Mouse (Mus musculus) hindbrain, embryonic 13.5 days (tissue): ENCODE measurements around the gene Pkd1l1. TPM values are rescaled to one million over a fixed set of nuclear protein-coding genes. Genes with fewer than 3 reads are reported as not detected.

Experiments used
- ATAC-seq: fragments of 200-750 bp; cut with Nextera tagmentation; 2 replicates; pipeline ENCODE4 v1.8.0; 2017; ENCODE audit warnings: moderate TSS enrichment; ENCODE audit not compliant: low FRiP score
- H3K27ac ChIP-seq: fragments of 300-500 bp; sonication (generic); 2 replicates; pipeline ENCODE4 v1.5.1; 2015; ENCODE audit warnings: inconsistent platforms, mild to moderate bottlenecking, moderate library complexity
- H3K27me3 ChIP-seq: fragments of 300-500 bp; sonication (generic); 2 replicates; pipeline ENCODE4 v1.6.1; 2015; ENCODE audit warnings: mild to moderate bottlenecking, inconsistent platforms
- H3K36me3 ChIP-seq: fragments of 300-500 bp; sonication (generic); 2 replicates; pipeline ENCODE4 v1.6.1; 2015; ENCODE audit warnings: mild to moderate bottlenecking, inconsistent platforms
- H3K4me1 ChIP-seq: fragments of 300-500 bp; sonication (generic); replicated peaks from 2 replicates; pipeline ENCODE4 v1.6.1; 2015; ENCODE audit warnings: inconsistent platforms
- H3K4me2 ChIP-seq: fragments of 300-500 bp; sonication (generic); 2 replicates; pipeline ENCODE4 v1.6.1; 2015; ENCODE audit warnings: inconsistent platforms, mild to moderate bottlenecking, moderate library complexity
- H3K4me3 ChIP-seq: fragments of 300-500 bp; sonication (generic); 2 replicates; pipeline ENCODE4 v1.5.1; 2015; ENCODE audit warnings: mild to moderate bottlenecking, inconsistent platforms
- H3K9ac ChIP-seq: fragments of 300-500 bp; sonication (generic); 2 replicates; pipeline ENCODE4 v1.6.1; 2015; ENCODE audit warnings: mild to moderate bottlenecking, inconsistent platforms
- H3K9me3 ChIP-seq: fragments of 300-500 bp; sonication (generic); 2 replicates; pipeline ENCODE4 v1.6.1; 2016; ENCODE audit warnings: inconsistent platforms
- WGBS: fragments of 180-500 bp; shearing (Covaris S2); methylation state at CpG from one replicate; pipeline ENCODE4 v1.1.7; 2015; 5-methylcytosine and 5-hydroxymethylcytosine counted together
- polyA plus RNA-seq: library from polyadenylated mRNA; unstranded; fragments of >200 nt; fragmentation: Nextera tagmentation; extraction: Ambion mirVana; gene quantifications from 2 replicates; pipeline ENCODE4 v1.2.1, GENCODE M21; 2015

Pkd1l1 gene
- polyA plus RNA-seq, 1 experiment from 2014 or later: 0.08 TPM

DNA sequence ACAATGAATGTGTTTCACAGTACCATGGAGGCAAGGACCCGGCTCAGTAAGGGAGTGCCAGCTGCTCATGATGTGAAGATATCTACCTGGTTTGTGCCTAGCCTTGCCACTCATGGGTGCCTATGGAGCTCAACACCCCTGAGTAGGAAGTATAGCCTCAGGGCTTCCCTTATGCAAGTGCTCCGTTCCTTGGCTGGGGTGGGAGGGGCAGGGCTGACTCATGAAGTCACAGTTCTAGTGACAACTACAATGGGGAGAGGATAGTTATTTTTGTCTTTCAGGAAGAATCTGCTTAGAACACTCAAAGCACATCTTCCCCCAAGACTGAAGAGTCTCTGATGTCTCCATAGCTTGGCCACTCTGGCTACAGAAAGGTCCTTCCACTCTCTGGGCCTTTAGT, 125.4 kb downstream of the Pkd1l1 start:
- no peak overlapping the region for H3K4me2 ChIP-seq
- H3K9me3 ChIP-seq: no peaks in the 10 kb centered on the region
- no peak overlapping the region for H3K27ac ChIP-seq
- no peaks in the 10 kb centered on the region for H3K36me3 ChIP-seq
- no peak for ATAC-seq
- no peak overlapping the region for H3K4me3 ChIP-seq
- no peak overlapping the region for H3K9ac ChIP-seq
- no peaks in the 10 kb centered on the region for H3K27me3 ChIP-seq
- 96% methylated on average over 2 of the region's 2 CpGs for WGBS
- no peaks in the 10 kb centered on the region for H3K4me1 ChIP-seq

DNA sequence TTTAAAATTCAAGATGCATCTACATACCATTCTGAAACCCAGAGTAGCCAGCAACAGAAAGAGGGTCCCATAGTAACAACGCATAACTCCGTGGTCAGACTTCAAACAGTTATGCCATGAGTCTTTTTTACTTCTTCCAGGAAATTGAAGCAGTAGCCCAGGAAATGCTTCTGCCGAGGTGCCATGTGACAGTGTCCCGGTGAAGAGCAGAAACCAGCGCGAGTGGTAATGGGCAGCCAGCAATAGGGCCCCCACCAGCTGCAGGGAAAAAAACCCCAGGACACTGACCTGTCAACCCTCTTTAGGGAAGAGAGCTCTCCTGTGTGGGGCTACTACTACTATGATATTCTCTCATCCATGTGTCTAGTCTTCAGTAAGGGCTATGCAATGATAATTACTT, 136.9 kb downstream of the Pkd1l1 start:
- Histone ChIP-seq H3K4me1 (no peaks in the 10 kb centered on the region), H3K4me3 (no peak overlapping the region), H3K9ac (no peak overlapping the region), H3K9me3 (no peaks in the 10 kb centered on the region), H3K27me3 (no peaks in the 10 kb centered on the region), H3K27ac (no peak overlapping the region), H3K36me3 (no peaks in the 10 kb centered on the region), H3K4me2 (no peak overlapping the region)
- ATAC-seq: no peak
- WGBS: 94% methylated on average over 6 of the region's 6 CpGs

DNA sequence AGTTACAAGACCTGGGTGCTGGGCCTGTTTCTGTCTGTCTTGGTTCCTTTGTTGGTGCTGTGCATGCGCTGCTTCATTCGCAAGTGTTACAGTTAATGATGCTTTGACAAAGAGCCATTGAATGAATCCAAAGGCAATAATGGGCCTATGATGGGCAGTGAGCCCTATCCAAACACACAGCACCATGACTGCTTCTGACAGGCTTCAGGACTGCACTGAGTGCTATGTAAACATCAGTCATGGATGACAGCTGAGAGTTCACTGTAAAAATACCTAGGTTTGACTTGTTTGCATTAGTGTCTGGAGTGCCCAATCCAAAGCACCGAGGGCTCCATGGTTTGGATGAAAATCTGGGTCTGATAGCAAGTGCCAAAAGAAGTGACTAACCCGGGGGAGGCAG, 138.9 kb downstream of the Pkd1l1 start:
- no peaks in the 10 kb centered on the region for H3K9me3 ChIP-seq
- WGBS: 79% methylated on average over 4 of the region's 4 CpGs
- no peaks in the 10 kb centered on the region for H3K4me1 ChIP-seq
- no peak overlapping the region for H3K4me3 ChIP-seq
- H3K27me3 ChIP-seq: no peaks in the 10 kb centered on the region
- H3K4me2 ChIP-seq: no peak overlapping the region
- H3K36me3 ChIP-seq: no peaks in the 10 kb centered on the region
- H3K27ac ChIP-seq: no peak overlapping the region
- no peak overlapping the region for H3K9ac ChIP-seq
- no peak for ATAC-seq

DNA sequence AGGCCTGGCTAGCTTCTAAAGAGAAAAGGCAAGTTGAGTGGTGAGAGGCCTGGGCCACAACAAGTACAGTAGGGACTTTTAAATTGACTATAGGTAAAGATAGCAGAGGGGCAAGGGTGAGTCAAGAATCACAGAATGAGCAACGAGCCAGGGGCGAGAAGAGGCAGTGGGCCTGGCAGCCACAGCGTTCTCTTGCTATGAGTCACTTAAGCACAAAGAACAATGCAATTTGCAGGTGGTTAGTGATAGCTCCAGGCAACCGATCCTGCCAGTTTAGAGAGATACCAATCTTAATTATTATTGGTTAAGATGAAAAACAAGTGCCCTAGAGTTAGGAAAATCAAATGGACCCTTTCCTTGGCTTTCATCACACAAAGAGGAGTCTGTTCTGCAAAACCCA, 142.5 kb downstream of the Pkd1l1 start:
- Histone ChIP-seq H3K4me3 (no peak overlapping the region), H3K4me1 (no peaks in the 10 kb centered on the region), H3K9me3 (no peaks in the 10 kb centered on the region), H3K9ac (no peak overlapping the region), H3K36me3 (no peaks in the 10 kb centered on the region), H3K4me2 (no peak overlapping the region), H3K27me3 (no peaks in the 10 kb centered on the region), H3K27ac (no peak overlapping the region)
- WGBS: 78% methylated on average over 4 of the region's 4 CpGs
- no peak for ATAC-seq

DNA sequence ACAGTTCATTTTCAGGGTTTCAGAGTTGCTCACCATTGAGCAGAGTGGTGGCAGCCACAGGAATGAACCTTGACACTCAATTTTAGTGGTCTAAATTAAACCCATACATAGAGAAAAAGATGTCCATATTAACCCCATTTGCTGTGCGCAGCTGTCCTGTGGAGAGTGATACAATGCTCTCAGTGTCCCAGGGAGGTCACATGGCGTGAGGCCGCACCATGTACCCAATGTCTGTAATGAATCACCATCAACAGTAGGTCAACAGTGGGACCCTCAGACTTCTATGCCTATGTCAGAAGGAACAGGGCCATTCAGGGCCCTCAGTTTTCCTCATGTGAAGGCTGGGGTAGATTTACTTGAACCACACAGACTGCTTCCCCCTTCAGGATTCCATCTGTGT, 143.5 kb downstream of the Pkd1l1 start:
- ATAC-seq: no peak
- Histone ChIP-seq H3K27me3 (no peaks in the 10 kb centered on the region), H3K36me3 (no peaks in the 10 kb centered on the region), H3K4me3 (no peak overlapping the region), H3K27ac (no peak overlapping the region), H3K9me3 (no peaks in the 10 kb centered on the region), H3K9ac (no peak overlapping the region), H3K4me1 (no peaks in the 10 kb centered on the region), H3K4me2 (no peak overlapping the region)
- 64% methylated on average over 3 of the region's 3 CpGs for WGBS

DNA sequence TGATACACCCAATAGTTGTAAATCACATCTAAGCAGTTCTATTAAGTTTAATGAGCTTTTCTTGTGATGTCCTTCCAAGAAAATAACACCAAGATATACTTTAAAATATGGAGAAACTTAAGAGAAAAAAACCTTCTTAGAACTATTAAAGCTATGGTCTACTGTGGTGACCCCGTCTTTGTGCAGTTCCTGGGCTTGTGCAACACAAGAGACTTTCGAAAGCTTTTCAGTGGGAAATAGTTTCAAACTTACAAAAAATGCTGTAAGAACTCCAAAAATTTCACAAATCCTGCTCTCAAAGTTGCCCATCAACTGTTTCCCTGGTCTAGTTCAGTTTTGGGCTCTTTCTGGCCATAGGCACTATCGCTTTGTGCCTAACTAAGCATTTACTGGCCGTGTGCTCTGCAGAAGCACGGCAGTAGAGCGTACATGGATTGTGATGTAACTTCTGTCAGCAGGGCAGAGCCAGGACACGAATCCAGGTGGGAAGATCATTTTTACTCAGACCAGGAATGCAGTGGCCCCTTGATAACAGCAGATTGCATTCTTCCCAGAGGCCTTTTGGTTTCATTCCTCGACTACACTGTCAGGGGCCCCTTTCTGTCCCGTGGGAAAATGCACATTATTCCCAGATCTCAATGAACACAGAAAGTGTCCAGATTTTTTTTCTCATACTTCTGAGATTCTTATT, 144.1 kb downstream of the Pkd1l1 start:
- 85% methylated on average over 9 of the region's 9 CpGs for WGBS
- H3K4me1 ChIP-seq: no peaks in the 10 kb centered on the region
- no peak for ATAC-seq
- no peaks in the 10 kb centered on the region for H3K9me3 ChIP-seq
- no peak overlapping the region for H3K27ac ChIP-seq
- no peak overlapping the region for H3K9ac ChIP-seq
- no peak overlapping the region for H3K4me2 ChIP-seq
- H3K27me3 ChIP-seq: no peaks in the 10 kb centered on the region
- H3K4me3 ChIP-seq: no peak overlapping the region
- no peaks in the 10 kb centered on the region for H3K36me3 ChIP-seq

DNA sequence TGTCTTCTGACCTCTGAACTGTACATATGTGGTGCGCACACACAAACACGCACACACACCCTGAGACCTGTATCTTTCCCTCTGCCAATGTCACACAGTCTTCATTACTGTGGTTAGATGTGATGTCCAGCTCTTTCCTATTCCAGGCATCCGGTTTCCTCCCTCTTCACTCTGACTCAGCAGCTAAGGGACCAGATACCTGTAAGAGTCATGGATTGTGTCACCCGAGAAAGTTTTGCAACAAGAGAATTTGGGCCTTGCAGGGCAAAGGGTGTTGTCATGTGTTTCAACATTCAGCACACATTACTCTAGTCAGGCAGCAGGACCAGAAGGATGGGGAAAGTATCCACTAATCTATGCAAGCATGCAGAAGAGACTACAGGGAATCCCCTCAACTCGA, 146.5 kb downstream of the Pkd1l1 start:
- ATAC-seq: no peak
- no peaks in the 10 kb centered on the region for H3K9me3 ChIP-seq
- no peak overlapping the region for H3K4me2 ChIP-seq
- no peaks in the 10 kb centered on the region for H3K4me1 ChIP-seq
- 85% methylated on average over 5 of the region's 5 CpGs for WGBS
- H3K36me3 ChIP-seq: no peaks in the 10 kb centered on the region
- H3K9ac ChIP-seq: no peak overlapping the region
- no peak overlapping the region for H3K4me3 ChIP-seq
- no peak overlapping the region for H3K27ac ChIP-seq
- H3K27me3 ChIP-seq: no peaks in the 10 kb centered on the region

DNA sequence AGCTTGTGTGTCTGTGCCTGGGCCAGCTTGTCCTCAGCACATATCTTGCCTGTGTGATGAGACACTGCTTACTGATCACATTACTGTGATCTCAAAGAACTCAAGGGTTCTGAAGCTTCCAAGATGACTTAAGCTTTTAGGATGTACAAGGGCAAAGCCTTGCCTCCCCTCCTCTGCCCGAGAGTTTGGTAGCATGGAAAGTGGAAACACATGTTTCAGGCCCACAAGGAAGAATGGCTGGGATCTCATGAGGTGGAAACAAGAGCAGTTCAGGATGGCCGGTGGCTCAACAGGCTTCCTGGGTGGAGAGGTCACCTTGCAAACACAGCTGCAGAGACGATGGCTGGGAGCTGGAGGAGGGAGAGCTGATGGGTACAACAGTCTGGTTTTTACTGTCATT, 147.0 kb downstream of the Pkd1l1 start:
- Histone ChIP-seq H3K9me3 (no peaks in the 10 kb centered on the region), H3K36me3 (no peaks in the 10 kb centered on the region), H3K27ac (no peak overlapping the region), H3K9ac (no peak overlapping the region), H3K4me1 (no peaks in the 10 kb centered on the region), H3K4me3 (no peak overlapping the region), H3K4me2 (no peak overlapping the region), H3K27me3 (no peaks in the 10 kb centered on the region)
- 79% methylated on average over 3 of the region's 3 CpGs for WGBS
- ATAC-seq: no peak

DNA sequence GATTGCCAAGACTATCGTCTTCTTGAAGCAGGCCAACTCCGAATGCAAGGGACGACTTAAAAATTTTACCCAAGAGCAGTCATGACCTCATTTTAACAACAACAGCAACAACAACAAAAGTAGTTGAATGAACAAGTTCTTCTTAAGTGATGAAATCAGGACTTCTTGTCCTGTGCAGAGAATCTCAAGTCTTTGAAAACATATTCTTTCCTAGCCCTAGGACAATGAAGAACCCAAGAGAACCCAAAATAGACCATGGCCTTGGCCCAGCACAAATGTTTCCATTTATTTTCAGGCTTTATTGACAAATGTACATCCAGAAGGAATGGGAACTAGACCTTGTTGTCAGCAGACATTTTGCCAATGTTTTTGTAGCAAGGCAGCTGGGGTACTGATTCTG, 147.7 kb downstream of the Pkd1l1 start:
- 92% methylated on average over 3 of the region's 3 CpGs for WGBS
- H3K4me3 ChIP-seq: no peak overlapping the region
- H3K27me3 ChIP-seq: no peaks in the 10 kb centered on the region
- H3K27ac ChIP-seq: no peak overlapping the region
- H3K4me1 ChIP-seq: no peaks in the 10 kb centered on the region
- no peak overlapping the region for H3K4me2 ChIP-seq
- no peaks in the 10 kb centered on the region for H3K36me3 ChIP-seq
- no peak for ATAC-seq
- H3K9me3 ChIP-seq: no peaks in the 10 kb centered on the region
- H3K9ac ChIP-seq: no peak overlapping the region

DNA sequence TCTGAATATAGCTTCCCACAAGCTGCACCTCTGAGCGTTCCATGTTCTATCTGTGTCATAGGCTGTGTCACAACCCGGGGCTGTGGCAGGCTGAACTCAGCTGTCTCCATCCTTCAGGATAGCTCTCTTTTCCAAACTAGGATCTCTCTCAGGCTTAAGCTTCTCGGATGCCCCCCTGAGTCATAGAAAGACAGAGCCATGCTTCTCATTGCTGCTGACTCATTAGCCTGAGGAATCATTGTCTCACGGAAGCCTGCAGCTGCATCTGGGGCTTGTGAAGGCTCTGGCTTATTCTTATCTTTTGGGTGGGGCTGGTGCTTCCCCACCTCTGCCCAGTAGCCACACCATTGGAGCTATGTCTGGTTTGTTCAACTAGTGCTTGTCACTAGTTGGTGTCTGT, 151.7 kb downstream of the Pkd1l1 start:
- Histone ChIP-seq H3K9ac (no peak overlapping the region), H3K4me1 (no peaks in the 10 kb centered on the region; the same call in 1 of the 2 replicates), H3K4me2 (no peak overlapping the region), H3K36me3 (no peaks in the 10 kb centered on the region), H3K9me3 (no peaks in the 10 kb centered on the region), H3K4me3 (no peak overlapping the region), H3K27me3 (no peaks in the 10 kb centered on the region), H3K27ac (no peak overlapping the region)
- ATAC-seq: no peak
- 85% methylated on average over 4 of the region's 4 CpGs for WGBS

DNA sequence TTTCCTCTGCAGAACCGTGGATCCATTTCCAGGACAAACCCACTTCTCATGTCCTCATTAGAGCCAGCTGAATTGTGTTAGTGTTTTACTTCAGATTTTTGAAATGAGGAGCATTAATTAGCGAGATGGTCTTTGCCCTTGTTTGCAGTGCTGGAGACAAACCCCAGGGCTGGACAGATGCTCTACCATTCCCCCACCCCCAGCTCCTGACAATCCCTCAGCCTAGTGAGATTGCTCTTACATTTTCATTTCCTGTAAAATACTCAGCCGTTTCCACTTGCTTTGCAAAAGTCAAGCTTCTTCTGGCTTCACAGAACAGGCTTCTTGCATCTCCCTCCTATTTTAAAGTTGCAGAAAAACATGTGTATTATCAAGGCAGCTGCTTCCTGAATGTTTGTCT, 155.7 kb downstream of the Pkd1l1 start:
- H3K27me3 ChIP-seq: no peaks in the 10 kb centered on the region
- H3K27ac ChIP-seq: no peak overlapping the region
- no peak for ATAC-seq
- H3K4me2 ChIP-seq: no peak overlapping the region
- 73% methylated on average over 3 of the region's 3 CpGs for WGBS
- H3K9ac ChIP-seq: no peak overlapping the region
- H3K9me3 ChIP-seq: no peaks in the 10 kb centered on the region
- H3K4me3 ChIP-seq: no peak overlapping the region
- no peaks in the 10 kb centered on the region; the same call in 1 of the 2 replicates for H3K4me1 ChIP-seq
- no peaks in the 10 kb centered on the region for H3K36me3 ChIP-seq

DNA sequence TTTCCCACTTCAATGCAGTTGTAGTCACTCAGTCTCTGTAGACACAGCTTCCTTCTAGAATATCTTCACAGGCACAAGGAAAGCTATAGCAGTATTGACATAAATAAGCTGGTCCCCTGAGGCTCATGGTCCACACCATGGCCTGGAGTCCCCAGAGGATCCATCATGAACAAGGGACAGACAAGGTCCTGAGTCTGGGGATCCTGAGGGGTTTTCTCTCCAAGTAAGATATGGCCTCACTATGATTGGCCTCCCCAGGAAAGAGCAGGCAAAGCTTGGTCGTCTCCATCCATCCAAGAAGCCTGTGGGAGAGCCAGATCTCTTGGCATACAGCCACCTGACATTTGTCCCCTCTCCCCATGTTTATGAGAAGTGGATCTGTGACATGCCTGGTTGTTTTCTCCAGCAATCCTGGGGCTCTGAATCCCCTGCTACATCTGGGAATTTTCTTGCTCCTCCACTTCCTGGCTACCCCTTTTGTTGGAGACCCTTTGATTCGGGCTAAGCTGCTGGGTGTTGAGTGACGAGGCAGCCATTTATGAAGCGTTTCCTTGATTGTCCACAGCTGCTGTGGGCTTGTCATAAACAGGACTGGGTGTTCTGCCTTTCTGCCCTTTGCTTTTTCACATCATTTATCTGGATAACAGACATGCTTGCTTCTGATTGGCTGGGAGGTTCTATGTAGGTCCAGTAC, 158.8 kb downstream of the Pkd1l1 start:
- H3K27me3 ChIP-seq: no peaks in the 10 kb centered on the region
- H3K4me3 ChIP-seq: no peak overlapping the region
- H3K4me1 ChIP-seq: no peaks in the 10 kb centered on the region; the same call in 1 of the 2 replicates
- no peak overlapping the region for H3K27ac ChIP-seq
- WGBS: 67% methylated on average over 4 of the region's 4 CpGs
- no peaks in the 10 kb centered on the region for H3K36me3 ChIP-seq
- H3K9ac ChIP-seq: no peak overlapping the region
- no peak for ATAC-seq
- no peaks in the 10 kb centered on the region for H3K9me3 ChIP-seq
- no peak overlapping the region for H3K4me2 ChIP-seq

DNA sequence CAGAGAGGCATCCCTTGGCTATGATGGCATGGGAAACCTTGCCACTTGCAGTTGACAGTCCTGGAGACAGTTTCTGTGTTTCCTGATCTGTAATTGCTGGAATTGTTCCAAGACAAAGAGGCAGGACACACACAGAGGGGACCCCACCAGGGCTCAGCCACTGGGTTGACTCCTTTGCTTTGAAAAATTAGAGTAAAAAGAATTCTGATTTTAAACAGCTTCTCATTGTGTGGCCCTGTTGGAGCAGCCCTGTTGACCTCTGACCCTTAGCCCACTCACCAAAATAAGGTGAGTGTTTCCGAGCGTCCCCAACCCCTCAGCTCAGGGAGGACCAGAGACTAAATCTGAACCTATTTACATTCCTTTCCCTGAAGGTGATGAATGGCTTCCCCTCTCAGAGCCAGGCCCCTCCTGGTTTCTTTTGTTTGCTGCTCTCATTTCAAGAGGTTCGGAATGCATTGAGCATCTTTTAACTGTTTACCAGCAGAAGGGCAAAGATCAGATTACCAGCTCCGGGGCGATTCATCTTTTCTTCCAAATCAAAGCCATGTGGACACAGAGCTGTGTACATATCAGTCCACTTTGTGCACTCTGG, 161.5 kb downstream of the Pkd1l1 start:
- Histone ChIP-seq H3K4me2 (no peak overlapping the region), H3K36me3 (no peaks in the 10 kb centered on the region), H3K27ac (no peak overlapping the region), H3K9ac (no peak overlapping the region), H3K4me1 (no peaks in the 10 kb centered on the region), H3K4me3 (no peak overlapping the region), H3K9me3 (no peaks in the 10 kb centered on the region), H3K27me3 (no peaks in the 10 kb centered on the region)
- WGBS: 4% methylated on average over 5 of the region's 5 CpGs
- no peak for ATAC-seq
